Mouse (Mus musculus) erythroblast, adult 5-6 weeks (primary cell): ENCODE data around the gene Lrrc71. TPM values are rescaled to one million over a fixed set of nuclear protein-coding genes. Genes with fewer than 3 reads are reported as not detected.

Experiments
- ATAC-seq: replicated peaks from 2 replicates; pipeline ENCODE4 v1.8.0; 2016; ENCODE audit warnings: moderate number of reproducible peaks, mild to moderate bottlenecking, moderate TSS enrichment, inconsistent platforms; ENCODE audit not compliant: poor library complexity, low FRiP score, severe bottlenecking
- total RNA-seq, 2 experiments: library from RNA; stranded (forward) in 1 of 2; stranded (reverse) in 1 of 2; fragments of 150-400 nt in 1 of 2; fragments of 200-764, 138-1000 nt in 1 of 2; gene quantifications; 2 replicates each; pipeline versions ENCODE4 v1.2.3 to v1.2.4; 2015 to 2017; ENCODE audit warnings: low replicate concordance in 2 of 2

The Lrrc71 gene
- total RNA-seq, 2 experiments from 2014 or later = not detected

DNA sequence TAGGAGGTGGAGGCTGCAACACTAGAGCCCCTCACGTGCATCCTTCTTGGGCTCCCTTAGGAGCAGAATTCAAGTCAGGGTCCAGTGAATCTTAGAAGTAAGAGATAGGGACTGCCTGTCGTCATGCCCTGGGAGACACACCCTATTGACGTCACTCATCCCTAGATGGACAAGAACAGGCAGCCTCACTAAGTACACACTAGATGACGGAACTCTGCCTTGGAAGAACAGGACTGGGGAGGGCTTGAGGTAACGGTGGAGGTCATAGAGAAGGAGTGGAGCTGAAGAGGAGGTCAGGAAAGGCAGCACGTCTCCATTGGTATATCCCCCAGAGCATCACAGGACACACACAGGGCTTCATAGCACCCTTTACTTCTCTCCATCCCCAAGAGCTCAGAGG, 19.7 kb downstream of the Lrrc71 start:
- ATAC-seq = no peak

DNA sequence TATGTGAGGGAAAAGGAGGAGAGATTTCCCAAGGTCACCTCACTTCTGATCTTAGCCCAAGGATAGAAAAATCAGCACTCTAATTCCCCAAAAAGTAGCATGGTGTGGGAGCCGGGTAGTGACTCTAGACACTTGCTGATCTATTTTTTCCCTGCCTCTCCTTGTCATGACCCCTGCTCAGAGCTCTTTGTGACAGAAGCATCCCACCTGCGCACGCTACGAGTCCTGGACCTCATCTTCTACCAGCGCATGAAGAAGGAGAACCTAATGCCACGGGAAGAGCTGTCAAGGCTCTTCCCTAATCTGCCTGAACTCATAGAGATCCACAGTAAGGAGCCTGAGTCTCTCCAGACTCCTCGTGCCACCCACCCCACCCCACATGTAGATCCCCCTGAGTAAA, 22.2 kb downstream of the Lrrc71 start:
- no peak for ATAC-seq

DNA sequence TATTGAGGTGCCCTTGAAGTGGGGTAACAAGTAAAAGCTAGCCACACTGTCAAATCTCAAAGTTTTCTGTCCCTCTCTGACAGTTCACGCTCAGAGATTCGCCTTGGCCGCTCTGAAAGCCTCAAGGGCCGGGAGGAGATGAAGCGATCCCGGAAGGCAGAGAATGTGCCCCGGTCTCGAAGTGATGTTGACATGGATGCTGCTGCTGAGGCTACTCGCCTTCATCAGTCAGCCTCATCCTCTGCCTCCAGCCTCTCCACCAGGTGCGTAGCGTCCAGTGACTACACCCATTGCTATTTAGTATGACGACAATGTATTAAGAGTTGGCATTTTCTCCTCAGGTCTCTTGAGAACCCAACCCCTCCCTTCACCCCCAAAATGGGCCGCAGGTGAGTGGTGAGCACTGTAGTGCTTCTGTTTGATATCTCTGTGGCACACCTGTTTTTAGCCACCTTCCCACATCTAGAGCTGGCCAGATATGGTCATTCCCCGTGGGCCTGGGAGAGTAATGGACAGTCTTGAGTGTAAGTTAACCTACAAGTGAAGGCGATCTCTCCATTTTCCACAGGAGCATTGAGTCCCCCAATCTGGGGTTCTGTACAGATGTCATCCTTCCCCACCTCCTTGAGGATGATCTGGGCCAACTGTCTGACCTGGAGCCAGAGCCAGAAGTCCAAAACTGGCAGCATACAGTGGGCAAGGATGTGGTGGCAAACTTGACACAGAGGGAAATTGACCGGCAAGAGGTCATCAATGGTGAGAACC, 22.8 kb downstream of the Lrrc71 start:
- no peak for ATAC-seq

DNA sequence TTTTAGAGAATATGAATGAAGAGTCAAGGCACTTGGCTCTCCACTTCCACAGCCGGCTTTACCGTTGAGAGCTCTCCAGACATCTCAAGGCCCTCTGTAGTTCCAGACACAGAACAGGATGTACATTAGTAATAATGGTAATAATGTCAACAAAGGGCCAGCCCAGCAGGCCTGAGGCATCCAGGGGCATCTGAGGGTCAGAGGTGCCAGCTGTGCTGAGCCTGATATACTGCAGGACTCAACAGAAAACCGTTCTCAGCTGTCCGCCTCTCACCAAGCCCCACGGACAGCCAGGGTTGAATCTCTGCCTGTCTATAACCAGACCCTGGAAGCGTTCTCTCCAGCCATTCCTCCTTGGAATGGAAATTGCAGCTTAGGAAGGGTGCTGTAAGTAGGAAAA, 23.9 kb downstream of the Lrrc71 start:
- ATAC-seq = no peak

DNA sequence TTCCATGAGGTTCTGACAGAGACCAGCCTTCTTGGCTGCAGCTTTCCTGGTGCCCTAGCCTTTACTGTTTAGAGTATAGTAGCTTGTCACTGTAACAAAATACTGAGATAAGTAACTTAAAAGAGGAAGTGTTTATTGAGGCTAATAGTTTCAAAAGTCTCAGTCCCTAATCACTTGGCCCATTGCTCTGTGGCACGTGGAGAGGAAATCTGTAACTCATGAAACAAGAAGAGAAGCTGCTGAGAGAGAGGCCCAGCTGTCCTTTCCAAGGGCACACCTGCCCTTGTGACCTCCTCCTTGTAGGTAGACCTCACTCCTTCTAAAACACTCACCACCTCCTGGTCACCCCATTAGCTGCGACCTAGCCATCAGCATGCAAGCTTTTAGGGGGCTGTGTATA, 29.9 kb downstream of the Lrrc71 start:
- ATAC-seq = no peak

Other genes starting within 250 kb of the Lrrc71 start
- gene Etv3, start 223.2 kb downstream of the Lrrc71 start, total RNA-seq (2015; ENCODE audit: low replicate concordance) = 1.3 and 2.3 TPM in 2 replicates
- 1.4 and 2.5 TPM in 2 replicates for gene Etv3, start 223.2 kb downstream of the Lrrc71 start, total RNA-seq (2017; ENCODE audit: low replicate concordance)
- 1.9 and 4.4 TPM in 2 replicates for gene Arhgef11, start 131.1 kb downstream of the Lrrc71 start, total RNA-seq (2015; ENCODE audit: low replicate concordance)
- gene Arhgef11, start 131.1 kb downstream of the Lrrc71 start, total RNA-seq (2017; ENCODE audit: low replicate concordance) = 2.2 and 2.8 TPM in 2 replicates
- not detected in 2 replicates for gene Ntrk1, start 46.5 kb upstream of the Lrrc71 start, total RNA-seq (2015; ENCODE audit: low replicate concordance)
- gene Ntrk1, start 46.5 kb upstream of the Lrrc71 start, total RNA-seq (2017; ENCODE audit: low replicate concordance) = not detected in 2 replicates
- not detected in 2 replicates for gene Insrr, start 48.3 kb upstream of the Lrrc71 start, total RNA-seq (2015; ENCODE audit: low replicate concordance)
- not detected in 2 replicates for gene Insrr, start 48.3 kb upstream of the Lrrc71 start, total RNA-seq (2017; ENCODE audit: low replicate concordance)
- gene Pear1, start 75.7 kb upstream of the Lrrc71 start, total RNA-seq (2015; ENCODE audit: low replicate concordance) = 0.63 and 1.9 TPM in 2 replicates
- gene Pear1, start 75.7 kb upstream of the Lrrc71 start, total RNA-seq (2017; ENCODE audit: low replicate concordance) = 0.42 TPM in 1 of 2 replicates, not detected in the other
- not detected in 2 replicates for gene Sh2d2a, start 98.1 kb upstream of the Lrrc71 start, total RNA-seq (2015; ENCODE audit: low replicate concordance)
- not detected in 2 replicates for gene Sh2d2a, start 98.1 kb upstream of the Lrrc71 start, total RNA-seq (2017; ENCODE audit: low replicate concordance)
- 13.2 and 14.8 TPM in 2 replicates for gene Prcc, start 137.0 kb upstream of the Lrrc71 start, total RNA-seq (2015; ENCODE audit: low replicate concordance)
- gene Prcc, start 137.0 kb upstream of the Lrrc71 start, total RNA-seq (2017; ENCODE audit: low replicate concordance) = 17.4 and 17.8 TPM in 2 replicates
- 99.5 and 116 TPM in 2 replicates for gene Hdgf, start 157.7 kb upstream of the Lrrc71 start, total RNA-seq (2015; ENCODE audit: low replicate concordance)
- gene Hdgf, start 157.7 kb upstream of the Lrrc71 start, total RNA-seq (2017; ENCODE audit: low replicate concordance) = 131 and 168 TPM in 2 replicates
- 24.0 and 39.1 TPM in 2 replicates for gene Mrpl24, start 170.9 kb upstream of the Lrrc71 start, total RNA-seq (2015; ENCODE audit: low replicate concordance)
- 16.0 and 23.0 TPM in 2 replicates for gene Mrpl24, start 170.9 kb upstream of the Lrrc71 start, total RNA-seq (2017; ENCODE audit: low replicate concordance)
- 8.6 and 10.7 TPM in 2 replicates for gene Isg20l2, start 181.7 kb upstream of the Lrrc71 start, total RNA-seq (2015; ENCODE audit: low replicate concordance)
- gene Isg20l2, start 181.7 kb upstream of the Lrrc71 start, total RNA-seq (2017; ENCODE audit: low replicate concordance) = 5.6 and 11.6 TPM in 2 replicates
- gene Rrnad1, start 182.1 kb upstream of the Lrrc71 start, total RNA-seq (2015; ENCODE audit: low replicate concordance) = 0.58 and 1.7 TPM in 2 replicates
- 2.4 and 3.2 TPM in 2 replicates for gene Rrnad1, start 182.1 kb upstream of the Lrrc71 start, total RNA-seq (2017; ENCODE audit: low replicate concordance)
- not detected in 2 replicates for gene Crabp2, start 200.0 kb upstream of the Lrrc71 start, total RNA-seq (2015; ENCODE audit: low replicate concordance)
- not detected in 2 replicates for gene Crabp2, start 200.0 kb upstream of the Lrrc71 start, total RNA-seq (2017; ENCODE audit: low replicate concordance)
- gene Nes, start 222.5 kb upstream of the Lrrc71 start, total RNA-seq (2015; ENCODE audit: low replicate concordance) = not detected in 2 replicates
- 0.42 TPM in 1 of 2 replicates, not detected in the other for gene Nes, start 222.5 kb upstream of the Lrrc71 start, total RNA-seq (2017; ENCODE audit: low replicate concordance)